Mouse (Mus musculus) heart, embryonic 14.5 days (tissue): ENCODE measurements around the gene Nubp2. TPM values are rescaled to one million over a fixed set of nuclear protein-coding genes. Genes with fewer than 3 reads are reported as not detected.

ENCODE experiments used
- ATAC-seq: fragments of 200-750 bp; cut with Nextera tagmentation; 2 replicates; pipeline ENCODE4 v1.8.0; 2017; ENCODE audit warnings: low read depth, moderate TSS enrichment; ENCODE audit not compliant: insufficient number of reproducible peaks, insufficient read depth, low FRiP score
- H3K27ac ChIP-seq, 2 experiments: fragments of 200-500 bp in 1 of 2; fragments of 300-500 bp in 1 of 2; sonication (generic) in 1 of 2; replicated peaks in 1 of 2; 2 replicates each; pipeline ENCODE4 v1.5.1; 2012 to 2014; ENCODE audit warnings: low read depth in 2 of 2, low read length in 2 of 2, control low read depth in 1 of 2, mild to moderate bottlenecking in 1 of 2, mixed read lengths in 1 of 2; ENCODE audit not compliant: control insufficient read depth in 1 of 2, insufficient read depth in 1 of 2
- H3K27me3 ChIP-seq: fragments of 300-500 bp; sonication (generic); 2 replicates; pipeline ENCODE4 v1.6.1; 2014; ENCODE audit warnings: mild to moderate bottlenecking, low read length, control low read depth; ENCODE audit not compliant: control insufficient read depth, insufficient read depth
- H3K36me3 ChIP-seq: fragments of 300-500 bp; sonication (generic); 2 replicates; pipeline ENCODE4 v1.6.1; 2014; ENCODE audit warnings: mild to moderate bottlenecking, control low read depth, low read length, mixed read lengths; ENCODE audit not compliant: control insufficient read depth, insufficient read depth
- H3K4me1 ChIP-seq, 2 experiments: fragments of 200-500 bp in 1 of 2; fragments of 300-500 bp in 1 of 2; sonication (generic) in 1 of 2; 2 replicates each; pipeline ENCODE4 v1.6.1; 2012 to 2014; ENCODE audit warnings: low read length in 2 of 2, control low read depth in 1 of 2, mixed read lengths in 1 of 2; ENCODE audit not compliant: control insufficient read depth in 2 of 2, insufficient read depth in 2 of 2
- H3K4me2 ChIP-seq: fragments of 300-500 bp; sonication (generic); 2 replicates; pipeline ENCODE4 v1.6.1; 2014; ENCODE audit warnings: mild to moderate bottlenecking, low read length
- H3K4me3 ChIP-seq, 2 experiments: fragments of 200-500 bp in 1 of 2; fragments of 300-500 bp in 1 of 2; sonication (generic) in 1 of 2; 2 replicates each; pipeline ENCODE4 v1.5.1; 2012 to 2014; ENCODE audit warnings: low read length in 2 of 2, mild to moderate bottlenecking in 2 of 2, control low read depth in 1 of 2, low read depth in 1 of 2, moderate library complexity in 1 of 2; ENCODE audit not compliant: control insufficient read depth in 1 of 2, insufficient read depth in 1 of 2
- H3K9ac ChIP-seq: fragments of 300-500 bp; sonication (generic); 2 replicates; pipeline ENCODE4 v1.6.1; 2014; ENCODE audit warnings: mild to moderate bottlenecking, low read length
- H3K9me3 ChIP-seq: fragments of 300-500 bp; sonication (generic); 2 replicates; pipeline ENCODE4 v1.6.1; 2016; ENCODE audit warnings: low read length, control low read depth; ENCODE audit not compliant: control insufficient read depth
- WGBS: fragments of 180-500 bp; shearing (Covaris S2); extraction: QIAGEN DNeasy Blood & Tissue Kit; methylation state at CpG from one replicate; pipeline ENCODE4 v1.1.7; 2014; 5-methylcytosine and 5-hydroxymethylcytosine counted together
- polyA plus RNA-seq: library from polyadenylated mRNA; unstranded; fragments of >200 nt; fragmentation: Nextera tagmentation; extraction: Ambion mirVana; gene quantifications from 2 replicates; pipeline ENCODE4 v1.2.1, GENCODE M21; 2014

Gene Nubp2
- polyA plus RNA-seq, 1 experiment from 2014 or later, result 37.8 TPM

- Histone ChIP-seq H3K9me3 (no peaks in the 10 kb centered on the region), H3K4me3 (no peak overlapping the region), H3K4me1 (peaks cover 13 to 36% of the 10 kb centered on the region in 2 experiments), H3K27me3 (no peaks in the 10 kb centered on the region), H3K9ac (no peak overlapping the region; the same call in 1 of the 2 replicates), H3K27ac (peak overlapping the region in 1 of 2 experiments; percentile 28; a peak in 1 of 4 replicates), H3K36me3 (peaks cover 70% of the 10 kb centered on the region), H3K4me2 (no peak overlapping the region)
- WGBS, result 79% methylated on average over 4 of the region's 4 CpGs
- no peak for ATAC-seq
These were observed 12.1 kb upstream of the Nubp2 start for GRCm38 (mm10) chr17:24898041-24898854.

DNA sequence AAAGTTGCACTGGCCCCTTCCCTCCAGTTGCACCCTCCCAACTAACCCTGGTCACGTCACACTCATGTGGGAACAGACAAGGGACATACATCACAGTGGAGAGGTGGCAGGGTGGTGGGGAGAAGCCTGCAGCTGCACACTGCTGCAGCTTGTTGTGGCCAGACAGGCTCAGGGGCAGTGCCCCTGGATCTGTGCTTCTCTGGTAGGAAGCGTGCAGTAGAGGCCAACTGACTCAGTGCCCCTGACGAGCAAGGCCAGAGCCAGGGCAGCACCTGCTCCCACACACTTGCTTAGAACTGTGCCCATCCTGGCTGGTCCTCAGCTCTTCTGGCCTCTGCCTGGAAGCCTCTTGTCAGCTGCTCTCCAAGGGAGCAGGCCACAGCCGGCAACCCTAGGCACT, 11.5 kb upstream of the Nubp2 start:
- no peak overlapping the region; a peak in 1 of 4 replicates for H3K4me3 ChIP-seq
- peaks cover 70% of the 10 kb centered on the region for H3K36me3 ChIP-seq

GRCm38 (mm10) chr17:24896993-24897269, 10.8 kb upstream of the Nubp2 start:
- 0 out of 4 replicates have a peak overlapping the region, but pooled peaks of 1 of the 2 experiments have one; percentile 84 for H3K27ac ChIP-seq
- no peaks in the 10 kb centered on the region for H3K27me3 ChIP-seq
- peak overlapping the region; percentile 72 for H3K4me2 ChIP-seq
- H3K4me1 ChIP-seq, result peaks cover 13 to 36% of the 10 kb centered on the region in 2 experiments
- no peak for ATAC-seq
- H3K9ac ChIP-seq, result peak overlapping the region; percentile 91
- peaks cover 70% of the 10 kb centered on the region for H3K36me3 ChIP-seq
- no peaks in the 10 kb centered on the region for H3K9me3 ChIP-seq
- H3K4me3 ChIP-seq, result peak overlapping the region; percentile 69 to 81
- 50% methylated on average over 11 of the region's 11 CpGs for WGBS

More for the DNA sequence above, 11.5 kb upstream of the Nubp2 start:
- no peaks in the 10 kb centered on the region for H3K27me3 ChIP-seq
- H3K27ac ChIP-seq, result no peak overlapping the region
- peak overlapping the region; percentile 72; the same call in 1 of the 2 replicates for H3K4me2 ChIP-seq
- no peak for ATAC-seq
- H3K9ac ChIP-seq, result no peak overlapping the region; the same call in 1 of the 2 replicates
- WGBS, result 75% methylated on average over 4 of the region's 4 CpGs
- H3K4me1 ChIP-seq, result peaks cover 13 to 36% of the 10 kb centered on the region in 2 experiments
- H3K9me3 ChIP-seq, result no peaks in the 10 kb centered on the region

DNA sequence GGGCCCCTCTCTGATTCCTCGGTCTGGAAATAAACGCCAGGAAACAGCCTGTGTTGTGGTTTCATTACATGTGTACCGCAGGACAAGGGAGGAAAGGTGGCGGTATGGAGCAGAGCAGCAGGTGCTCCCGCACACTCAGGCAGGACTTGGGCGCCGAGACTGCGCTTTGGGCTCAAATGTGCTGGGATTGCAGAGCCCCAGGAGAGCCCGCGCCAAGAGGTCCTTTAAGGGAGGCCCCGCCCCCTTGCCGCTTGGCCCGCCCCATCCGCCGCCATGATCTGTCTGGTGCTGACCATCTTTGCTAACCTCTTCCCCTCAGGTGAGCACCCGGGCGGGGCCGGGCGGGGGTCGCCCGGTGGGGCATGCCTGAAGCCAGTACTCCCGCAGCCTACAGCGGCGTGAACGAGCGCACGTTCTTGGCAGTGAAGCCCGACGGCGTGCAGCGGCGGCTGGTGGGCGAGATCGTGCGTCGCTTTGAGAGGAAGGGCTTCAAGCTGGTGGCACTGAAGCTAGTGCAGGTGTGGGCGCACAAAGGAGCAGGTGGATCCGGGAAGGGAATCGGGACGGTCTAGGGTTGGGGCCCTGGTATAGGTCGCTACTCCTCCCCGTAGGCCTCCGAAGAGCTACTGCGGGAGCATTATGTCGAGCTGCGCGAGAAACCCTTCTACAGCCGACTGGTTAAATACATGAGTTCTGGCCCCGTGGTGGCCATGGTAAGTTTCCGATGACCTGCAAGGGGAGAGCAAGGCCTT, 10.3 kb upstream of the Nubp2 start, which contains the start of gene Nme3:
TSS of gene Nme3 (plus strand) at position 260 of the 752 bp plus-strand sequence.
- no peaks in the 10 kb centered on the region for H3K9me3 ChIP-seq
- H3K4me2 ChIP-seq, result peak within 1 kb of the TSS; percentile 72
- H3K4me3 ChIP-seq, result peak within 1 kb of the TSS; percentile 69 to 81
- H3K27me3 ChIP-seq, result no peaks in the 10 kb centered on the region
- peak; percentile 45; the same call in 1 of the 2 replicates for ATAC-seq
- peak within 1 kb of the TSS; percentile 91 for H3K9ac ChIP-seq
- H3K27ac ChIP-seq, result peak within 1 kb of the TSS; percentile 75 to 84
- WGBS, result 1% methylated on average over 50 of the region's 50 CpGs
- peaks cover 70% of the 10 kb centered on the region for H3K36me3 ChIP-seq
- peaks cover 13 to 36% of the 10 kb centered on the region in 2 experiments for H3K4me1 ChIP-seq

- peak overlapping the region; percentile 91 for H3K9ac ChIP-seq
- no peaks in the 10 kb centered on the region for H3K9me3 ChIP-seq
- H3K4me3 ChIP-seq, result peak overlapping the region; percentile 69 to 81
- peak overlapping the region; percentile 75 to 84 for H3K27ac ChIP-seq
- H3K27me3 ChIP-seq, result no peaks in the 10 kb centered on the region
- ATAC-seq, result no peak; the same call in 1 of the 2 replicates
- peak overlapping the region; percentile 72 for H3K4me2 ChIP-seq
- H3K36me3 ChIP-seq, result peaks cover 70% of the 10 kb centered on the region
- WGBS, result 14% methylated on average over 23 of the region's 23 CpGs
- H3K4me1 ChIP-seq, result peaks cover 13 to 36% of the 10 kb centered on the region in 2 experiments
These were observed 9.6 kb upstream of the Nubp2 start for GRCm38 (mm10) chr17:24895571-24896240.

DNA sequence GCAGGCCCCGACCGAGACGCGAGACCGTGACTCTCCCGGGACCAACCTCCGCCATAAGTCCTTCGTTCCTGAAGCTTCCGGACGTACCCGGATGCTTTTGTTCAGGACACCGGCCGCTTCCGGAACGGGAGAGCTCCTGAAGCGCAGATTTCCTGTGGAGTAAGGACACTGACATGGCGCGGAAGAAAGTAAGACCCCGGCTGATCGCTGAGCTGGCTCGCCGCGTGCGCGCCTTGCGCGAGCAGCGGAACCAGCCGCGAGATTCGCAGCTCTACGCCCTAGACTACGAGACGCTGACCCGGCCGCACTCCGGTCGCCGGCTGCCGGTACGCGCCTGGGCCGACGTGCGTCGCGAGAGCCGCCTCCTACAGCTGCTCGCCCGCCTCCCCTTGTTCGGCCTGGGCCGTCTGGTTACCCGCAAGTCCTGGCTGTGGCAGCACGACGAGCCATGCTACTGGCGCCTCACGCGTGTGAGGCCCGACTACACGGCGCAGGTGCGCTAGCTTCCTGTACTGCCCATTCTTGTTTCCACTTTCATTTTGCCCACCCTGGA, 8.9 kb upstream of the Nubp2 start, which contains the start of the genes Eme2 and Mrps34:
TSS of gene Eme2 (minus strand) at position 93 of the 553 bp plus-strand sequence.
TSS of gene Mrps34 (plus strand) at position 122 of the 553 bp plus-strand sequence.
- peak; percentile 34; the same call in 1 of the 2 replicates for ATAC-seq
- Histone ChIP-seq H3K4me1 (peaks cover 13 to 36% of the 10 kb centered on the region in 2 experiments), H3K27ac (peak within 1 kb of the TSS; percentile 75 to 84), H3K27me3 (no peaks in the 10 kb centered on the region), H3K4me3 (peak within 1 kb of the TSS; percentile 69 to 81), H3K36me3 (peaks cover 70% of the 10 kb centered on the region), H3K9me3 (no peaks in the 10 kb centered on the region), H3K9ac (peak within 1 kb of the TSS; percentile 91), H3K4me2 (peak within 1 kb of the TSS; percentile 72)
- under 1% methylated on average over 62 of the region's 62 CpGs for WGBS
